Mouse (Mus musculus): ENCODE measurements at regions not wholly inside any gene's neighbourhood (a gene's known extent, or its start where the extent isn't known, plus 50 kb on each side); places are given as distances from the start of the nearest gene placed in this dataset.

DNA sequence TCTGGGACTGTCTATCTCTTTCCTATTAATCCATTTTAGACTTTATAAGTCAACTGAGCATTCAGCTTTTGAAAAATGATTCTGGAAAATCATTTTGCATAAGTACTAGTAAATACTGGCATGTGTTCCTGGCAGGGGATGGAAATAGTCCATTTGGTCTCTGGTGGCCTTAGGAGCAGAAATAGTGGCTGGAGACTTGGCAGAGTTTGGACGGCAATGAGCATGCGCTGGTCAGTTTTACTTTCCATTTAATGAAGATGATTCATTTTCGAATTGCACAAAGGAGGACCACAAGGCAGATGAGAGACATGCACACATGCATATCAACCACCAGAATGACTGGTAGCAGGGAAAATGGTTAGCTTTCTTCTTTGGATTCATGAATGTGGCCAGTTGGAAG, 567.2 kb downstream of the Slc4a3 start:
- Histone ChIP-seq H3K9me3 (ENCODE audit: control insufficient read depth, low read length) (no peaks in the 10 kb centered on the region), H3K27me3 (replicated peaks; ENCODE audit: control insufficient read depth, insufficient read depth, low read length) (no peaks in the 10 kb centered on the region), H3K4me1 (ENCODE audit: control insufficient read depth, insufficient read depth, low read length) (no peaks in the 10 kb centered on the region), H3K4me3 (ENCODE audit: low read length) (no peak overlapping the region), H3K9ac (ENCODE audit: low read depth, low read length) (no peak overlapping the region), H3K27ac (ENCODE audit: low read length) (no peak overlapping the region), H3K36me3 (ENCODE audit: control insufficient read depth, insufficient read depth, low read length) (no peaks in the 10 kb centered on the region), H3K4me2 (ENCODE audit: low read depth, low read length) (no peak overlapping the region)
- 76% methylated on average over 3 of the region's 3 CpGs for WGBS
- ATAC-seq = no peak

- Histone ChIP-seq H3K27me3 (replicated peaks; ENCODE audit: control insufficient read depth, insufficient read depth, low read length) (no peaks in the 10 kb centered on the region), H3K4me3 (ENCODE audit: low read length) (no peak overlapping the region), H3K9me3 (ENCODE audit: control insufficient read depth, low read length) (no peaks in the 10 kb centered on the region), H3K27ac (ENCODE audit: low read length) (no peak overlapping the region), H3K36me3 (ENCODE audit: control insufficient read depth, insufficient read depth, low read length) (no peaks in the 10 kb centered on the region), H3K9ac (ENCODE audit: low read depth, low read length) (no peak overlapping the region), H3K4me1 (ENCODE audit: control insufficient read depth, insufficient read depth, low read length) (no peaks in the 10 kb centered on the region), H3K4me2 (ENCODE audit: low read depth, low read length) (no peak overlapping the region)
- ATAC-seq = no peak
- 76% methylated on average over 4 of the region's 4 CpGs for WGBS
These were observed 574.8 kb downstream of the Slc4a3 start for GRCm38 (mm10) chr1:76120840-76121239.

GRCm38 (mm10) chr1:76130353-76130752, 584.3 kb downstream of the Slc4a3 start:
- 67% methylated on average over 4 of the region's 4 CpGs for WGBS

GRCm38 (mm10) chr1:76136810-76137209, 590.7 kb downstream of the Slc4a3 start:
- Histone ChIP-seq H3K4me1 (ENCODE audit: control insufficient read depth, insufficient read depth, low read length) (no peaks in the 10 kb centered on the region), H3K9ac (ENCODE audit: low read depth, low read length) (no peak overlapping the region), H3K4me3 (ENCODE audit: low read length) (no peak overlapping the region), H3K27ac (ENCODE audit: low read length) (no peak overlapping the region), H3K27me3 (replicated peaks; ENCODE audit: control insufficient read depth, insufficient read depth, low read length) (no peaks in the 10 kb centered on the region), H3K9me3 (ENCODE audit: control insufficient read depth, low read length) (no peaks in the 10 kb centered on the region), H3K4me2 (ENCODE audit: low read depth, low read length) (no peak overlapping the region), H3K36me3 (ENCODE audit: control insufficient read depth, insufficient read depth, low read length) (no peaks in the 10 kb centered on the region)
- 83% methylated on average over 1 of the region's 1 CpGs for WGBS
- ATAC-seq = no peak

More at GRCm38 (mm10) chr1:76130353-76130752, 584.3 kb downstream of the Slc4a3 start:
- Histone ChIP-seq H3K36me3 (ENCODE audit: control insufficient read depth, insufficient read depth, low read length) (no peaks in the 10 kb centered on the region), H3K9me3 (ENCODE audit: control insufficient read depth, low read length) (no peaks in the 10 kb centered on the region), H3K4me1 (ENCODE audit: control insufficient read depth, insufficient read depth, low read length) (no peaks in the 10 kb centered on the region), H3K27me3 (replicated peaks; ENCODE audit: control insufficient read depth, insufficient read depth, low read length) (no peaks in the 10 kb centered on the region), H3K4me2 (ENCODE audit: low read depth, low read length) (no peak overlapping the region), H3K9ac (ENCODE audit: low read depth, low read length) (no peak overlapping the region), H3K27ac (ENCODE audit: low read length) (no peak overlapping the region), H3K4me3 (ENCODE audit: low read length) (no peak overlapping the region)
- ATAC-seq = no peak

DNA sequence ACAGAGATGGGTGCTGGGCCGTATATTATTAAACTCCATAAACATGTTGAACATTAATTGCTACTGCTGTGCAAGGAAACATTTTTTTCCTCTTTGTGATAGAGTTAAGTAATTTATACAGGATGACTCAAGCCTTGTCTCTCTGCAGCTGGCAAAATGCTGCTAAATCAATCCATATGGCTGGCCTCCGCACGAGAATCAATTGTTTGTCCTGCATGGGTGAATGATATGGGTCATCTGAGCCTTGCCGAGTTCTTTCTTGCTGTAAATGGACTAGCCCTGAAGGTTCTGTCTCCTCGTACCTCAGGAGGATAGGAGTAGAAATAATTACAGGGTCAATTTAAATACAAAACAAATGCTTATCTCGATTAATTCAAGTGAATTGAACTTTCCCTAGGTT, 591.6 kb downstream of the Slc4a3 start:
- Histone ChIP-seq H3K4me2 (ENCODE audit: low read depth, low read length) (no peak overlapping the region), H3K27me3 (replicated peaks; ENCODE audit: control insufficient read depth, insufficient read depth, low read length) (no peaks in the 10 kb centered on the region), H3K27ac (ENCODE audit: low read length) (no peak overlapping the region), H3K4me1 (ENCODE audit: control insufficient read depth, insufficient read depth, low read length) (no peaks in the 10 kb centered on the region), H3K9ac (ENCODE audit: low read depth, low read length) (no peak overlapping the region), H3K9me3 (ENCODE audit: control insufficient read depth, low read length) (no peaks in the 10 kb centered on the region), H3K4me3 (ENCODE audit: low read length) (no peak overlapping the region), H3K36me3 (ENCODE audit: control insufficient read depth, insufficient read depth, low read length) (no peaks in the 10 kb centered on the region)
- ATAC-seq = no peak
- WGBS = 59% methylated on average over 6 of the region's 6 CpGs

GRCm38 (mm10) chr1:76143516-76143915, 597.5 kb downstream of the Slc4a3 start:
- 76% methylated on average over 5 of the region's 5 CpGs for WGBS
- Histone ChIP-seq H3K9ac (ENCODE audit: low read depth, low read length) (no peak overlapping the region), H3K4me3 (ENCODE audit: low read length) (no peak overlapping the region), H3K36me3 (ENCODE audit: control insufficient read depth, insufficient read depth, low read length) (no peaks in the 10 kb centered on the region), H3K4me2 (ENCODE audit: low read depth, low read length) (no peak overlapping the region), H3K27ac (ENCODE audit: low read length) (no peak overlapping the region), H3K4me1 (ENCODE audit: control insufficient read depth, insufficient read depth, low read length) (no peaks in the 10 kb centered on the region), H3K27me3 (replicated peaks; ENCODE audit: control insufficient read depth, insufficient read depth, low read length) (no peaks in the 10 kb centered on the region), H3K9me3 (ENCODE audit: control insufficient read depth, low read length) (no peaks in the 10 kb centered on the region)
- ATAC-seq = no peak

DNA sequence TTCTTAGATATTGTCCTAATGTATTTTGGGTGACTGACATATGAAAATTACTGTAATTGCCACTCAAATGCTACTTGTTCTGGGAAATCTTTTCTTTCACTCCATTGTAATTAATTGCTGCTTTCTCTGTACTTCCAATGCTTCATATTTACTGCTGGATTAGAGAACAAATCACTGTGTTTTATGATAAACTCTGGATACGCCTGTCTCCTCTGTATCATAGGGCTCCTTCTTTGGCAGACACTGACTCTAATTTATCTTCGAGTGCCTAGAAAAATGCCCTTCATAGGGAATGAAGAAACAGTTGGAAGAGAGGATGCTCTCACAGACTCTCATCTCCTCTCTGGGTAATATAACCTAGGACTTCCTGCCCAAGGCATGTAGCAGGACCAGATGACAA, 602.9 kb downstream of the Slc4a3 start:
- Histone ChIP-seq H3K9ac (ENCODE audit: low read depth, low read length) (no peak overlapping the region), H3K27me3 (replicated peaks; ENCODE audit: control insufficient read depth, insufficient read depth, low read length) (no peaks in the 10 kb centered on the region), H3K4me1 (ENCODE audit: control insufficient read depth, insufficient read depth, low read length) (no peaks in the 10 kb centered on the region), H3K4me2 (ENCODE audit: low read depth, low read length) (no peak overlapping the region), H3K9me3 (ENCODE audit: control insufficient read depth, low read length) (no peaks in the 10 kb centered on the region), H3K27ac (ENCODE audit: low read length) (no peak overlapping the region), H3K36me3 (ENCODE audit: control insufficient read depth, insufficient read depth, low read length) (no peaks in the 10 kb centered on the region), H3K4me3 (ENCODE audit: low read length) (no peak overlapping the region)
- ATAC-seq = no peak
- 77% methylated on average over 2 of the region's 2 CpGs for WGBS

DNA sequence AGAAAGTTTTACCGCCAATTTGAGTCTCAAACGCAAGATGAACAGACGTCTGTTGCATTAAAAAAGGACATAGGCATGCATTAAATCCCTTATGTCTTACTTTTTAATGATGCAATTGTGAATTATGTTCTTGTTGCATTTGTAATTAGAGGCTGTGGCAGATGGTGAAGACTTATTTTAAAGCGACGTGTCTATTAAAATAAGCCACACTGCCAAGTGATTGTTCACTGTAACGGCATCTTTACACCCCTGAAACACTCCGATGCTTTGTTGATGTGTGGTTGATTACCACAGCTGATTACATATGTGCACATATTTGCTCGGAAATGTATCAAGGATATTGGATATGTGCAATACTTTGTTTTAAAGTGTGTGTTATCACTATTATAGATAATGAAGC, 610.2 kb downstream of the Slc4a3 start:
- WGBS = 77% methylated on average over 8 of the region's 8 CpGs
- ATAC-seq = no peak
- no peaks in the 10 kb centered on the region for H3K4me1 ChIP-seq (ENCODE audit: control insufficient read depth, insufficient read depth, low read length)

DNA sequence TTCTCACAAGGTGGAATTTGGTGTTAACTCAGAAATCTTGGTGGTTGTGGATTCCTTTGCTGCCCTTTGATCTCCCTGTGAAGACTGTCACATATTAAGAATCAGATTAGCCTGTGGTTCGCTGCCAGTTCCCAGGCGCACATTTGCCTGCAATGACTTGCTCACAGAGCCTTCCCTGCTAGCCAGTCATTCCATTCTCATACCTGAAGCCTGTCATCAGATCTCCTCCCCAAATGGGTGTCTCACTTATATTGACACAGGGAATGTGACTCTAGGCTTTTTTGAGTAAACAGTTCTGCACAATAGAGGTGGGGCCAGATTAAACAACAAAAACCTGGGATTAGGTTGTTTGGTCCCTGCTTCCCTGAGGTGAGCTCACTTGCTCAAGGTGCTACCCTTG, 621.4 kb downstream of the Slc4a3 start:
- Histone ChIP-seq H3K4me1 (ENCODE audit: control insufficient read depth, insufficient read depth, low read length) (no peaks in the 10 kb centered on the region), H3K9ac (ENCODE audit: low read depth, low read length) (no peak overlapping the region), H3K4me2 (ENCODE audit: low read depth, low read length) (no peak overlapping the region), H3K4me3 (ENCODE audit: low read length) (no peak overlapping the region), H3K9me3 (ENCODE audit: control insufficient read depth, low read length) (no peaks in the 10 kb centered on the region), H3K27me3 (replicated peaks; ENCODE audit: control insufficient read depth, insufficient read depth, low read length) (no peaks in the 10 kb centered on the region), H3K36me3 (ENCODE audit: control insufficient read depth, insufficient read depth, low read length) (no peaks in the 10 kb centered on the region), H3K27ac (ENCODE audit: low read length) (no peak overlapping the region)
- ATAC-seq = no peak
- 67% methylated on average over 2 of the region's 2 CpGs for WGBS

More for the DNA sequence above, 610.2 kb downstream of the Slc4a3 start:
- Histone ChIP-seq H3K9me3 (ENCODE audit: control insufficient read depth, low read length) (no peaks in the 10 kb centered on the region), H3K27ac (ENCODE audit: low read length) (no peak overlapping the region), H3K27me3 (replicated peaks; ENCODE audit: control insufficient read depth, insufficient read depth, low read length) (no peaks in the 10 kb centered on the region), H3K4me3 (ENCODE audit: low read length) (no peak overlapping the region), H3K36me3 (ENCODE audit: control insufficient read depth, insufficient read depth, low read length) (no peaks in the 10 kb centered on the region), H3K4me2 (ENCODE audit: low read depth, low read length) (no peak overlapping the region), H3K9ac (ENCODE audit: low read depth, low read length) (no peak overlapping the region)

DNA sequence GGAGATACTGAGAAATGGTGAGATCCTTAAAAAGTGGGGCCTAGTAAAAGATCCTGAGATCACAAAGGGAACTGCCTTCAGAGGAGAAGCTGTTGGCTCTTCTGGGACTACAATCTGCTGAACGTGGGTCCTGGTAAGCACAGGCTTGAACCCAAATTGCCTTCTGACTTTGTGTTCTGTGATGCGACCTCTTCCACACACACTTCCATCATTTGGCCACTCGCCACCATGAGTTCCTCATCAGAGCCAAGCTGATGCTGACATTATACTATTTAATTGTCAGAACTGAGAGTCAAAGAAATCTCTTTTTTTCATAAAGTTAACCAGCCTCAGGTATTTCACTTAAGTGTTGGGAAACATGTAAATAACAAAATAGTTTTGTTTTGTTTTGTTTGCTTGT, 635.1 kb downstream of the Slc4a3 start:
- Histone ChIP-seq H3K9ac (ENCODE audit: low read depth, low read length) (no peak overlapping the region), H3K36me3 (ENCODE audit: control insufficient read depth, insufficient read depth, low read length) (no peaks in the 10 kb centered on the region), H3K9me3 (ENCODE audit: control insufficient read depth, low read length) (no peaks in the 10 kb centered on the region), H3K4me3 (ENCODE audit: low read length) (no peak overlapping the region), H3K4me2 (ENCODE audit: low read depth, low read length) (no peak overlapping the region), H3K27ac (ENCODE audit: low read length) (no peak overlapping the region), H3K4me1 (ENCODE audit: control insufficient read depth, insufficient read depth, low read length) (no peaks in the 10 kb centered on the region), H3K27me3 (replicated peaks; ENCODE audit: control insufficient read depth, insufficient read depth, low read length) (no peaks in the 10 kb centered on the region)
- WGBS = 80% methylated on average over 3 of the region's 3 CpGs
- ATAC-seq = no peak

Data from intestine, embryonic 16.5 days (tissue).